Mouse (Mus musculus) erythroblast, adult 5-6 weeks (primary cell): ENCODE results near the gene Acy3. TPM values are rescaled to one million over a fixed set of nuclear protein-coding genes. Genes with fewer than 3 reads are reported as not detected.

Experiments used
- ATAC-seq: replicated peaks from 2 replicates; pipeline ENCODE4 v1.8.0; 2016; ENCODE audit warnings: moderate number of reproducible peaks, mild to moderate bottlenecking, moderate TSS enrichment, inconsistent platforms; ENCODE audit not compliant: poor library complexity, low FRiP score, severe bottlenecking
- total RNA-seq, 2 experiments: library from RNA; stranded (forward) in 1 of 2; stranded (reverse) in 1 of 2; fragments of 150-400 nt in 1 of 2; fragments of 200-764, 138-1000 nt in 1 of 2; gene quantifications; 2 replicates each; pipeline versions ENCODE4 v1.2.3 to v1.2.4; 2015 to 2017; ENCODE audit warnings: low replicate concordance in 2 of 2

The Acy3 gene
- total RNA-seq, 2 experiments from 2014 or later: 1.5 TPM; not detected in 1

- peak; percentile 88 for ATAC-seq
Observed at GRCm38 (mm10) chr19:4000119-4000900, 13.9 kb downstream of the Acy3 start, which contains the start of the genes Nudt8 and Gm49405. Gene Nudt8, plus strand, starts transcription at chr19:4000580. Gene Gm49405, plus strand, starts transcription at chr19:4000626.

DNA sequence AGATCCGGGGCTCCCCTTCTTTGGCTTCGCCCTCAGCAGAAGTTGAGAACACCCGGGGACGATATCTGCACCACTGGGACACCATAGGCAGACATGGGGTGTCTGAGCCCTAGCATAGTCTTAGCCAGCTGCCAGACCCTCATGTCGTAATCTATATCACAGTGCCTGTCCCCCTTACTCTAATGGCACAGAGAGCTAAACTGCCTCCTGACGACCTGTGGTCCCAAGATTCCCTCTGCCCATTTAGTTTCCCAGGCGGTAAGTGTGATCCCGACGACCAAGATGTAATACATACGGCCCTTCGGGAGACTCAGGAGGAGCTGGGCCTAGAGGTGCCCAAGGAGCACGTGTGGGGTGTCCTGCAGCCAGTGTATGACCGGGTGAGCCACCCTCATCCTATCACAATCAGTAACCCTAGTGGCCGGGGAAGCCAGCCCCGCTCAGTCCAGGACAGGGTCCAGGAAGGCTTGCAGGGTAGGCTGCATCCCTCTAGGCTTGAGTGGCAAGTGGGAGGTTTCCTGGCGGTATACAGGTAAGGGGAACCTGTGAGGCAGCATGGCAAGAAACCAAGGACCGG, 14.7 kb downstream of the Acy3 start:
- no peak for ATAC-seq

GRCm38 (mm10) chr19:4001752-4002151, 15.4 kb downstream of the Acy3 start:
- ATAC-seq: no peak

- no peak for ATAC-seq
Observed at GRCm38 (mm10) chr19:4003112-4003511, 16.7 kb downstream of the Acy3 start, which contains the start of gene Doc2g. Gene Doc2g, plus strand, starts transcription at chr19:4003313.

GRCm38 (mm10) chr19:4003641-4004040, 17.3 kb downstream of the Acy3 start:
- ATAC-seq: no peak

DNA sequence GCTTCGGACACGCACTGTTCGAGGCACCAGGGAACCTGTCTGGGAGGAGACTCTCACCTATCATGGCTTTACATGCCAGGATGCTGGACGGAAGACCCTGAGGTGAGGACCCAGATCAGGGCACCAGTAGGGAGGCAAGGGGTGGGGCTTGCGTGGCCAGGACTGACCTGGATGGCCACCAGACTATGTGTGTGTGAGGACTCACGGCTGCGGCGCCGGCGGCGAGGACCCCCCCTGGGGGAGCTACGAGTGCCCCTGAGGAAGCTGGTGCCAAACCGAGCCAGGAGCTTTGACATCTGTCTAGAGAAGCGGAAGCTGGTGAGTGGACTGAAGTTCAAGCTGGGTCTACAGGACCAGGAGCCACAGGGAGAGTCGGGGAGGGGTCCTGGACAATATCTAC, 18.0 kb downstream of the Acy3 start:
- no peak for ATAC-seq

- no peak for ATAC-seq
Observed at GRCm38 (mm10) chr19:4005091-4005490, 18.7 kb downstream of the Acy3 start.

GRCm38 (mm10) chr19:4005971-4006370, 19.6 kb downstream of the Acy3 start:
- ATAC-seq: no peak

DNA sequence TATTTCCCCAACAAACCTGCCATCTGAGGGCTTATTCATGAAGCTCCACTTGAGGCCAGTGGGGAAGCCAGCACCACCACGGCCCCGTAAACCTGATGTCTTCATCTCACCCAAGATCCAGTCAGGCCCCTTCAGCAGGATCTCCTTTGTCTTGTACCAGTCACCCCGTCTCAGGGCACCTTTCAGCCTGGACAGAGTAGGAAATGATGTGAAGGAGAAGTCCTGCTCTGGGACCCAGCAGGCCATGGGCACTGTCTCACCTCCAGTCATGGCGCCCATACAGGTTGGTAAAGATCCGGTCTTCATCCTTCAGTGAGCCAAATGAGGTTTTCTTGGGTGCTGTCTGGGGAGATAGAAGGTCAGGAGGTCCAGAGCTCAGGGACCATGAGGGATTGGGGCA, 24.7 kb downstream of the Acy3 start:
- no peak for ATAC-seq

- ATAC-seq: peak; percentile 95
Observed at GRCm38 (mm10) chr19:4012432-4013022, 26.2 kb downstream of the Acy3 start, which contains the start of gene Ndufv1. Gene Ndufv1, minus strand, starts transcription at chr19:4012806.

DNA sequence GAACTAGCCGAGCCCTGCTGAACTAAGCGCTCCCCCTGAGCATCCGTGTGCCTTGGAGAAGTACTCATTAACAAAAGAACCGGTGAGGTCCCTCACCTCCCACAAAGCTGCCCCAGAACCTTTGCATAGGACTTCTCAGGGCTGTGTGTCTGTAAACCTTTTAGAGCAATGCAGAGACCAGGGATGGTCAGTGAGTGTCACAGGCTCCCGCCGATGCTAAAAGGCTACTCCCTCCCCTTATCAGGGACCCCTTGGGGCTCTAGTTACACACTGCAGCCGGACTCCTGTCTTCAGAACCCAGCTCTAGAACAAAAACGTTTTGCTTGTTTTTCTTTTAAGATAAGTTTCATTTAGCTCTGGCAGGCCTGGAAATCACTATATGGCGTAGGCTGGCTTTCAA, 26.7 kb downstream of the Acy3 start:
- ATAC-seq: peak; percentile 48

GRCm38 (mm10) chr19:4014802-4015201, 28.4 kb downstream of the Acy3 start:
- ATAC-seq: no peak

GRCm38 (mm10) chr19:4015635-4016034, 29.3 kb downstream of the Acy3 start:
- no peak for ATAC-seq

DNA sequence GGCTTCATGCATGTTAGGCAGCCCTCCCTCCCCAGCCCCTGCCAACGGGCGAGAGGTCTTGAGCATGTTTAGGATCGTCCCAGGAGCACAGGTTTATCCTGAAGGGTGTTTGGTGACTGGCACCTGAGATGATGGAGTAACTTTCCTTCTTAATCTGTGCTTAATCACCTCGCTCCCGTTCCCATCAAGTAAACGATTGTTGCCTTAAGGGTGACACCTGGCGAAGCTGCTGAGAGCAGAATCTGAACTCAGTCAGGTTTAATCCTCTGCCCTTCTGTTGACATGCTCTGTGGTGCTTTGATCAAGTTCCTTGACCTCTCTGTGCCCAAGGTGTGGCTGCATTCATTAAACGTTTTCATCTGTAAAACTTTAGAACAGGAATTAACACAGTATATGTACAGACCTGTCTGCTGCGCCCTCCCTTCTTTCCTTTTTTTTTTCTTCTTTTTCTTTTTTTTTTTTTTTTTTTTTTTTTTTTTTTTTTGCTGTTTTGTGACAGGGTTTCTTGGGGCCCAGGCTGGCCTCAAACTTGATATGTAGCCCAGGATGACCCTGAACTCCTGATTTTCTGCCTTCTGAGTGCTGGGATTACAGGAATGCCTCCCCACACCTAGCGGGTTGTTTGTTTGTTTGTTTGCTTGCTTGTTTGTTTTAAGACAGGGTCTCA, 31.7 kb downstream of the Acy3 start:
- no peak for ATAC-seq

GRCm38 (mm10) chr19:4018743-4019583, 32.6 kb downstream of the Acy3 start:
- peak; percentile 95 for ATAC-seq

DNA sequence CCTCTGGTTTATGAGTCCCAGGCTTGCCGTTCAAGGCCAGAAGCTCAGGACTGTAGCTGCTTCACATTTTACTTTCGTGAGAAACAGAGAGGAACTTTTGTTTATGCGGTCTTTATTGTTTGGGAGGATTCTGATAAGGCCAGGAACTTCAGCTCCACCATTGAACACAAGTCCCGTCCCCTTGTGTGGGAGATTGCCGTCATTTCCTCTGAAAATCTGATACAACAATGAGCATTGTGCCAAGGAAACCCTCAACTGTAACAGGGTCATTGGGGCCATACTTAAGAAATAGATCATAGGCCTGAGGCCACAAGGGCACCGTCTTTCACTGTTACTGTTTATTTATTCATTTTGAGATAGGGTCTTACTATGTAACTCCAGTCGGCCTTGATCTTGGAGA, 36.8 kb downstream of the Acy3 start:
- no peak for ATAC-seq

- no peak for ATAC-seq
Observed at GRCm38 (mm10) chr19:4027576-4027975, 41.2 kb downstream of the Acy3 start.

DNA sequence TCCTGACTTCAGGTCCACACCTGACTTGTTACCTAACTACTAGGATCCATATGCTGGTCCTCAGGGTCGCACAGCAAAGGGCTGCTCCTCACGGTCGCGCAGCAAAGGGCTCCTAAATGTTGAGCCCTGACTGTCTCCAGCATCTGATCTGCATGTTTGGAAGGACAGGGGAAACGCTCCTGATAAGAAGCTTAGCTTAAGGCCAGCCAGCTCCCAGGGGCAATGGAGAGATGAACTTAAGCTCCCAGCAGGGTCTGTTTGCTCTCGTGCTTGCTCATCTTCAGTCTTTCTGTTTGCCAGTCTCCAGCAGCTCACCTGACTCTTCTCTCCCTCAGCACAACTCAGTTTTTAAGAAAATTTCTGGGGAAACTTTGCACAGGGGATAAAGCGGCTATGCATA, 46.3 kb downstream of the Acy3 start:
- no peak for ATAC-seq

DNA sequence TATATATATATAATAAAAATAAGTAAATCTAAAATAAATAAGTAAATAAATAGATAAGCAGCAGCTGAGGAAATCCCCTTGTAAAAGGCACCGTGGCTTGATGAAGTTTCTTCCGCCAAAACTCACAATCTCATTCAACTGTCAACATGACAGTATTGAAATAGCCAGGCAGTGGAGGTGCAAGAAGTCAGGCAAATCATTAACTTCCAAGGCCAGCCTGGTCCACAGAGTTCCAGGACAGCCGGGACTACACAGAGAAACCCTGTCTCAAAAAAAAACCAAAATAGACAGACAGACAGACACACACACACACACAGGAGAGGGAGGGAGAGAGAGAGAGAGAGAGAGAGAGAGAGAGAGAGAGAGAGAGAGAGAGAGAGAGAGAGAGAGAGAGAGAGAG, 46.9 kb downstream of the Acy3 start:
- ATAC-seq: no peak

- ATAC-seq: no peak
Observed at GRCm38 (mm10) chr19:4033742-4034141, 47.4 kb downstream of the Acy3 start.
